Mouse (Mus musculus): ENCODE measurements around the gene Cd59a. TPM values are rescaled to one million over a fixed set of nuclear protein-coding genes. Genes with fewer than 3 reads are reported as not detected.
"Not testable (repeated sequence)": the region's sequence is repeated elsewhere in the genome, so short reads cannot be mapped to it uniquely, and the experiment has no call there.

Cd59a gene
- total RNA-seq, 2 experiments from 2014 or later, result 3.0 to 4.4 TPM

DNA sequence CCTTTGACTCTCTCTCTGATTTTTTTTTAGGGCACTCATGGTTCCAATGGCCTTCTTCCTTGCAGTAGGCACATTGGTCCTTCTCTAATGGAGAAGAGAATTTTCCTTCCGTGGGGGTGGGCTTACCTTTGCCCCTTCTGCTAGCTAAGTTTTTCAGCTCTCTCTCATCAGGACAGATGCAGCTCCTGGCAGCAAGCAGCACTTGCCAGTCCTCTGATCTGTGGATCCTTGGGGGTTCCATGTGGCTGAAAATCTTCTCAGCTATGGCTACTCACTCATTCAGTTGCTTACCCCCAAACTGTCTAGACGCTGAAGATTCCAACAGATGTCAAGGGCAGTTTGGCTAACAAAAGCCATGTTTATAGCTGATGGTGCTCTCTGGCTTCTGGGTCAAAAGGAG is 2.3 kb upstream of the Cd59a start:
- DNase-seq (ENCODE audit: low spot score in 2 of 2), result no peak
- Histone ChIP-seq H3K4me3 (no peak overlapping the region), H3K27ac (no peak overlapping the region)
- no peak for TF ChIP-seq CTCF (conservative IDR thresholded peaks at IDR 0.05)

DNA sequence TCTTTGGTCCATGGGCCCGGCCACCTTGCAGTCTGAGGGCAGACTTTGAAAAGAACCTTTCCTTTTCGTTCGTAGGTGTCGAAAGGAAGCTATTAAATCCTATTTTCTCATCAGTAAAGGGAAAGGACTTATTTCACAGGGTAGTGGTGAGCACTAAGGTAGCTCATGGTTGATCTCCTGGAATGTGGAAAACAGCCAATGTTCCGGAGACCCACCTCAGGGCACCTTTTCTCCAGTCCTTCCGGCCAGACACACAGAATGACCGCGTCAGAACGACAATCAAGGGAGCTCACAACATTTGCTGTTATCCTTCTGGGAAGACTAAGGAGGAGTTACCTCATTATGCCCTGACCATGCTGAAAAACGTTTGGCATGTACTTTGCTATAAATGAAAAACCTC is 655 bp downstream of the Cd59a start:
- Histone ChIP-seq H3K27ac (peak overlapping the region; percentile 60; the same call in 1 of the 2 replicates), H3K4me3 (peak overlapping the region; percentile 52)
- no peak for DNase-seq (ENCODE audit: low spot score in 2 of 2)
- no peak for TF ChIP-seq CTCF (conservative IDR thresholded peaks at IDR 0.05)

DNA sequence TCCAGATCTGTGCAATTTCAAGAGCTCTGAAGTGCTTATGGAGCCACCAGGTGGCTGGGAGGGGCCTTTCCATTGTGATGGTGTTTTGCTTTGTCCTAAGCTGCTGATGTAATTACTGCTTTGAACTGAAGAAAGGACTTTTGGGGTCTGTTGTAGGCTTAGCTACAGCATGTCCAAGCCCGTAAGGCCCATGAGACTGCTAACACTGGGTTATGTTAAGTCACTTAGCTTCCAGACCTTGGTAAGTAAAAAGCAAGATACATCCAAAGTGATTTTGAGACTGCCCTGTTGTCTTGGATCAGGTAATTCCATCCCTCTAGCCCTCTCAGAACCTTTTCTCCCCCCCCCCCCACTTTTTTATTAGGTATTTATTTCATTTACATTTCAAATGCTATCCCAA is 1.2 kb downstream of the Cd59a start:
- 0 out of 2 replicates have a peak, but pooled peaks have one; percentile 12 for TF ChIP-seq CTCF (conservative IDR thresholded peaks at IDR 0.05)
- H3K4me3 ChIP-seq; DNase-seq (ENCODE audit: low spot score in 2 of 2); H3K27ac ChIP-seq: not testable (repeated sequence)

DNA sequence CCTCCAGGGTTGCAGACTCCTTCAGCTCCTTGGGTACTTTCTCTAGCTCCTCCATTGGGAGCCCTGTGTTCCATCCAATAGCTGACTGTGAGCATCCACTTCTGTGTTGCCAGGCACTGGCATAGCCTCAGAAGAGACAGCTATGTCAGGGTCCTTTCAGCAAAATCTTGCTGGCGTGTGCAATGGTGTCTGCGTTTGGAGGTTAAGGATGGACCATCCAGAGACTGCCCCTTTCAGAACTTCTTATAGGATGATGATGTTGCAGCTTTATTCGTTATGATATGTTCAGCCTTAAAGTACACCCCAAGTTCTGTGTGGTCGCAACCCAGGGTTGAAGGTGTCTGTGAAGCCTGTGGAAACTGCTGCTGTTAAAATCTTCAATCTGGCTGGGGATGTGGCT is 1.8 kb downstream of the Cd59a start:
- not testable (repeated sequence) for DNase-seq (ENCODE audit: low spot score in 2 of 2); H3K4me3 ChIP-seq; H3K27ac ChIP-seq

DNA sequence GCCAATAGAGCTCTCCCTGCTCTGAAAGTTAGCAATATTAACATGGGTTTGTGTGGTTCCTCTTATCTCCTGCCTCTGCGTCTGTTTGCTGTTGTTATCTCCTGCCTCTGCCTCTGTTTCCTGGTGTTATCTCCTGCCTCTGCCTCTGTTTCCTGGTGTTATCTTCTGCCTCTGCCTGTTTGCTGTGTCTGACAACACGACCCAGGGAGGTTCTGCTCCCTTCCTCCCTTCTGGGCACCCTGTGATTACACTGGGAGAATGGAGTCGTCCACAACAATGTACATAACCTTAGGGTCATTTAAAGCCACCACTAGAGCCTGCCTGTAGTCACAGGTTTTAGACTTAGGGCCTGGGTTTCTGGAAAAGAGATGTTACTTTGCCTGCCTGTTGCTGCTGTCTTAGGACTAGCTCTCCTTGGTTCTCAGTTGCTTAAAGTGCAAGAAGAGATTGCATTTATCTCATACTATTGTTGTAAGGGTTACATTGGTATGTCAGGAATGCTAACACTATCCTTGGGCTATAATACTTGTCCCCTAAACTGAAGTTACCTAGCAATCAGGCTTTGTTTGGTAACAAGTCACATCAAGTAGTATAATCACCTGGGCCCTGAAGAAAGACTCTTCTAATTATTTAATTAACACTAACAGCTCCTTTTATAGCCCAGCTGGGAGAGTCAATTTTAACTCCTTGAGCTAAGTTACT is 3.1 kb downstream of the Cd59a start:
- Histone ChIP-seq H3K4me3 (no peak overlapping the region), H3K27ac (no peak overlapping the region)
- no peak for TF ChIP-seq CTCF (conservative IDR thresholded peaks at IDR 0.05)
- no peak for DNase-seq (ENCODE audit: low spot score in 2 of 2)

DNA sequence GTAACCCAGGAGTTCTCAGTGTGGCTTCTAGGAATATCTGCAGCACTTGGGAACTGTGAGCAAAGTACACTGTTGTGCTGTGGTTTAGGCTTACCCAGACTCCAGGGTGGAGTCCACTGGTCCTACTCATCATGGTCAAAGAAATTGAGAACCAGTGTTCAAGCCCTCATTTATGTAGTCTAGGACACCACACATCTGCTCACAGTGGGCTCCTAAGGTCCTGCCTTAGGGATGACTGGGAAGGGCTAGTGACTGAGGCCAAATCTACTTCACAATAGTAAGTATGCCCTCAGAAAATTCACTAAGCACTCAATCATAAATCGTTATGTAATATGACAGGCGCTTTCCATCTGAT is 3.6 kb downstream of the Cd59a start:
- H3K4me3 ChIP-seq, result no peak overlapping the region
- no peak for TF ChIP-seq CTCF (conservative IDR thresholded peaks at IDR 0.05)
- DNase-seq (ENCODE audit: low spot score in 2 of 2), result no peak
- H3K27ac ChIP-seq, result no peak overlapping the region

DNA sequence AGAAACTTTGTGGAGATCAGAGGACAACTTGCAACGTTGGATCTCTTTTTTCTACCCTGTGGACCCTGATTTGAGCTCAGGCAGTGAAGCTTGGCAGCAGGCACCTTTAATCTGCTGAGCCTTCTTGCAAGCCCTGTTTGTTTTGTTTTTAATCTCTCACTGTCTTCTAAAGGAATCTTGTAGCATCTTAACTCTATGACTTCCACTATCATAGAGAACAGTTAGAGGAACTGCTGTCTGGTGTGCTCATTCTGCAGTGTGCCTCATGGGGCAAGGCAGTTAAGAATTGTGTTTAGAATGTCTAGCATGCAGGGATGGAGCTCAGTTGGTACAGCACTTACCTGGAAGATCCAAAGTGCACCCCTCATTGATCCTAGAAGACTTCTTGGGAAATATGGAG is 4.3 kb downstream of the Cd59a start:
- no peak for TF ChIP-seq CTCF (conservative IDR thresholded peaks at IDR 0.05)
- H3K4me3 ChIP-seq, result no peak overlapping the region
- no peak for DNase-seq (ENCODE audit: low spot score in 2 of 2)
- H3K27ac ChIP-seq, result no peak overlapping the region

DNA sequence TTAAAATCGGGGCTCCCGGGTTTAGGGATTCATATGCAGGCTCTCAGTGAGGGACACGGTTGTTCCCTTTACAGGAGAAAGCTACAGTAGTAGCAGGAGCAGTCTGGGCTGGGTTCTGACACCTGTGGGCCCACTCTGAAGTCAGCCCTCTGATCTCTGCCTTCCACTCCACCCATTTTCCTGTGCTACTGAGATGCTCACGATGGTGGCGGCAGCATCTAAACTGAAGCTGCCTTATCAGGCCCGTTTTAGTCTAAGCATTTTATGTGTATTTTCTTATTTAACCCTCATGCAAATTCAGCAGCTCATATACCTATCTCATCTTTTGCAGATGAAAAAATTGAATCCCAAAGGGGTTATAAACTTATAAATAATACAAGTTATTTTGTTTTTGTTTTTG is 9.2 kb downstream of the Cd59a start:
- H3K27ac ChIP-seq, result no peak overlapping the region
- DNase-seq (ENCODE audit: low spot score in 2 of 2), result no peak
- no peak overlapping the region for H3K4me3 ChIP-seq
- no peak for TF ChIP-seq CTCF (conservative IDR thresholded peaks at IDR 0.05)

DNA sequence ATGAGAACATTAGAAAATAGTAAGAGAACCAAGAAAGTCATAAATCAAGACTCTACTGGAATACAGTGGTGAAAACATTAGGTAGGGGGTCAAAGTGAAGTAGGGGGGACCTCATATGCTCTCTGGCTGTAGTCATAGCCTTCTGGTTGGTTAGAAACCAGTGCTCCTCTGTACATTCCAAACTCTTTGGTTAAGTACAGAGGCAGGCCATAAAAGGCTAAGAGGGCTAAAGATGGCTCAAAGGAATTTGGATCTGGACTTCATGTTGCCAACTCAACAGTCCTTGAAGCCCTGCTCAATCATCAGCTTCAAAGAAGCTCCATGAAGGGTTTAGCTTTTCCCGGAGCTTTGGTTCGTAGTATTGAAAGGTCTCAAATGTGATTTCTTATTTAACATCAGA is 13.4 kb downstream of the Cd59a start:
- not testable (repeated sequence) for H3K27ac ChIP-seq; DNase-seq (ENCODE audit: low spot score in 2 of 2); H3K4me3 ChIP-seq

DNA sequence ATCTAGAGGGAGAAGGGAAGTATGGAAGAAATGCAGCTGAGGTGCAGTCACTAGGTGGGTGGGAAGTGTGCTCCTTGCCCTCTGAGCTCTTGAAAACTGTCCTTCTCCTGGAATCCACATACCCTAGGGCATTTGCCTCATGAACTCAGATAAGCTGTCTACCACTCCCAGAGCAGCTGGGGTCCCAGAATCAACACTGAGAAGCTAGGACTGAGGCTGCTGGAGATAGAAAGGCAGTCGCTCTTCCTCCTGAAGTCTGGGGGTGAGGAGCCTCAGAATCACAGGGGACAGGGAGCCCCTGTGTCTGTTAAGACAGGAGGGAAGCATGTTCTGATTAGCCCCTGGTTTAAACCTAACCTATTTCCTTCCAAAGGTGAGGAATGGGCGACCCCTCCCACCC is 13.9 kb downstream of the Cd59a start:
- no peak for TF ChIP-seq CTCF (conservative IDR thresholded peaks at IDR 0.05)
- Histone ChIP-seq H3K27ac (no peak overlapping the region), H3K4me3 (no peak overlapping the region)
- no peak for DNase-seq (ENCODE audit: low spot score in 2 of 2)

DNA sequence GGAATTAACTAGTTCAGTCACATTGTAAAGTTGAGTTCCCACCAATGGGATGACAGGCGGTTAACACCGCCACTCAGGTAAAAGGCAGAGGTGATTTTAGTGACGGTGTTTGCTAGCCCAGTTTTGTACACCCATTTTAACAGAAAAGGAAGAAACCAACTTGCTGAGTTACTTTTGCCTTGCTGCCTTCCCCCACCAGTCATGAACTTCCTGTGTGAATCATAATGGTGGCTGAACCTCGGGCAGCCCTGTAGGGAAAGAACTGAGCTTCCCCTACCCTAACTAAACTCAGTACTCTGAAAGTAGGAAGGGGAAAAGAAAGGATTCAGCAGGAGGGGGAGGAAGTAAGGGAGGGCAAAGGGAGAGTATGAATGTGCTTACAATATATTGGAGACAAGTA is 14.4 kb downstream of the Cd59a start:
- DNase-seq (ENCODE audit: low spot score in 2 of 2), result no peak
- no peak for TF ChIP-seq CTCF (conservative IDR thresholded peaks at IDR 0.05)
- Histone ChIP-seq H3K27ac (no peak overlapping the region), H3K4me3 (no peak overlapping the region)

DNA sequence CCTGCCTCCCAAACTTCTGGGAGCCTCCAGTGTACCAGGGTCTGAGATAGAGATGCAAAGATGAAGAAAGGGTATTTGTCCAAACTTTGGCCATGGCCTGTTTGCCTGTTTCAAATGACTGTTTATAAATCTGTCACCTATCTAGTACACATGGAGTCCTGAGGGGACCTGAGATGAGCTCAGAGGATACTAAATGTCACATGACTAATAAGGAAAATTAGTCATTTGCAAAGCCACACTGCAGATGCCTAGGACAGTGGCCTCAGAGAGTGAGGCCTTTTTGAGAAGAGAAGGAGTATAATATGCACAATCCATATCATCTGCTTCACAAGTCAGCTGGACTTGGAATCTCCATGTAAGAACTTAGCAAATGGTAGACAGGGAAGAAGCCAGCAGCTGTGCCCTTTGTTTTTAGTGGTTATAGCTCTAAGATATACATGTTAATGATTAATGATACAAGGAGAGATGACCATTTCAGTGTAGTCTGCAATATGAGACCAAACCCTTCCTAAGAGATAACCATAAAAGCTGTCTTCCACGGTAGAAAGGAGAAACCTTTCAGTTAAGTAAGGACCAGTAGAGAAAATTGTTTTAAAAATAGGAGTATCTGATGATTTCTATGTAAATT is 15.7 kb downstream of the Cd59a start:
- not testable (repeated sequence) for H3K27ac ChIP-seq; DNase-seq (ENCODE audit: low spot score in 2 of 2); H3K4me3 ChIP-seq

DNA sequence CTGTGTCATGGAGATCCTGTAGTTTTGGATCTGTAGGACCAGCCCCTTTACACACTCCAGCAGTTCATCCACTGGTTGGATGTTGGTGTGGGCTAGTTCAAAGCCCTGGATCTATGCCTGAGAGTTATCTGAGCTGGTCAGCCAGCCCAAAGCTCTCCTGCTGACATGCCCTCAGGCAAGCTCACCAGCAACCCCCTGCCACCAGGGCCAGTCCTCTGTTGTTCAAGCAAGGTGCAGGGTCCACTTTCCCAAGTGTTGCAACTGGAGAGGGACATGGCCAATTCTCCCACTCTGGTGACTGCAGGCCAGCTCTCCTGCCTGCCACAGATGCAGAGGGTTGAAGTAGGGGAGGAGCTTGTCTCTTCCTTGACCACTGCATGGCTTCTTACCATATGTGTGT is 18.0 kb downstream of the Cd59a start:
- H3K27ac ChIP-seq; DNase-seq (ENCODE audit: low spot score in 2 of 2); H3K4me3 ChIP-seq: not testable (repeated sequence)

DNA sequence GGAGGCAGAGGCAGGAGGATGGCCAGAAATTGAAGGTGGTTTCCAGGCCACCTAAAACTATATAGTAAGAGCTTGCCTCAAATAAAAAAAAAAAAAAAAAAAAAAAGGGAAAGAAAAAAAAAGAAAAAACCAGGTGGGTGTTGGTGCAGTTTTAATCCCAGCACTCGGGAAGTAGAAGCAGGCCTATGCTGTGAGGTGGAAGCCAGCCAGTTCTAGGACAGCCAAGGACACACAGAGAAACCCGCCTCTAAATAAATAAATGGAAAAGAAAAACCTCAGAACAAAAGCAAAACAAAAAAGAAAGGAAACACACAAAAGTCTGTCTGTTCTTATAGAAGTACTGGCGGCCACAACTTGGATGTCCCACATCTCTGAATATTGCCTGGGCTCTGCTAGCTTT is 19.3 kb downstream of the Cd59a start:
- no peak overlapping the region for H3K4me3 ChIP-seq
- H3K27ac ChIP-seq, result no peak overlapping the region
- no peak for TF ChIP-seq CTCF (conservative IDR thresholded peaks at IDR 0.05)
- no peak for DNase-seq (ENCODE audit: low spot score in 2 of 2)

DNA sequence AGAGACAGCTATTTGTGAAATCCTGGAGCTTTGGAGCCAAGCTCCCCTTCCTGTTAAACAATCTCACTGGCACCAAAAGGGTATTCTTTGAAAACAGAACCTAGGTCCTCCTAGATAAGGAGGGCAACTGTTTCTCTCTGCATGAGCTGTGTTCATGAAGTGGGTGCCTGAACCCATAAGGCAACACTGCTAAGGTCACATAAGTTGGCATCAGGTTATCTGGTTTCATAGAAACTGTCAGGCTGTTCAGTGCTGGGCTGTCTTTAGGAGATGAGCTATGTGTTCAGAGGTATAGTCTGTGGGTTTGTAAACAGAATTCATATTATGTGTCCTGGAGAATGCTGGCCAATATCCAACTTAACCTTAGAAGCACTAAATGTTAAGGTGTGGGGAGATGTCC is 21.6 kb downstream of the Cd59a start:
- not testable (repeated sequence) for H3K27ac ChIP-seq; DNase-seq (ENCODE audit: low spot score in 2 of 2); H3K4me3 ChIP-seq

Measured in layer of hippocampus, adult 2 months (tissue).